In genomic region chr2:20922366-20922765, GRCm38 (mm10) we compare ENCODE assay signal across 26 mouse cellular contexts. TPM values are rescaled to one million over a fixed set of nuclear protein-coding genes. Genes with fewer than 3 reads are reported as not detected.
DNase-seq lines count a peak whose midpoint lies in the region; ATAC-seq lines count a peak whose summit lies in the region.
"Had no signal": no experiment of that assay in that cellular context is flagged by ENCODE, and none has a peak within 500 bp of the region (broad histone marks: within the 10 kb centered on the region; RNA-seq: fewer than 3 reads in every experiment).

No protein-coding gene starts in this region.

- H3K36me3 ChIP-seq in forebrain, embryonic 11.5 days (ENCODE audit: control insufficient read depth, insufficient read depth, low read length), result no peaks in the 10 kb centered on the region
- H3K36me3 ChIP-seq in forebrain, embryonic 16.5 days (ENCODE audit: control insufficient read depth, insufficient read depth), result no peaks in the 10 kb centered on the region
- no peaks in the 10 kb centered on the region for H3K36me3 ChIP-seq in hindbrain, embryonic 12.5 days
- H3K36me3 ChIP-seq in hindbrain, embryonic 13.5 days, result no peaks in the 10 kb centered on the region
- no peaks in the 10 kb centered on the region for H3K36me3 ChIP-seq in forebrain, embryonic 13.5 days (ENCODE audit: poor library complexity, severe bottlenecking)
- H3K36me3 ChIP-seq: heart, embryonic 15.5 days; hindbrain, embryonic 15.5 days; kidney, embryonic 15.5 days; limb, embryonic 12.5 days; liver, embryonic 15.5 days; midbrain, embryonic 10.5 days; neural tube, embryonic 15.5 days had no signal

- H3K4me2 ChIP-seq in forebrain, embryonic 11.5 days (ENCODE audit: low read depth, low read length, severe bottlenecking), result no peak overlapping the region
- no peak overlapping the region for H3K4me2 ChIP-seq in forebrain, embryonic 16.5 days (ENCODE audit: low read length)
- no peak overlapping the region for H3K4me2 ChIP-seq in hindbrain, embryonic 12.5 days (replicated peaks)
- H3K4me2 ChIP-seq in hindbrain, embryonic 13.5 days, result no peak overlapping the region
- no peak overlapping the region for H3K4me2 ChIP-seq in forebrain, embryonic 13.5 days
- H3K4me2 ChIP-seq: heart, embryonic 15.5 days; hindbrain, embryonic 15.5 days; kidney, embryonic 15.5 days; limb, embryonic 12.5 days; liver, embryonic 15.5 days; lung, embryonic 14.5 days; neural tube, embryonic 15.5 days had no signal

- H3K27me3 ChIP-seq in forebrain, embryonic 11.5 days (ENCODE audit: control insufficient read depth, insufficient read depth, low read length), result no peaks in the 10 kb centered on the region
- H3K27me3 ChIP-seq in forebrain, embryonic 16.5 days (replicated peaks; ENCODE audit: control insufficient read depth, insufficient read depth, low read length), result no peaks in the 10 kb centered on the region
- no peaks in the 10 kb centered on the region for H3K27me3 ChIP-seq in hindbrain, embryonic 12.5 days
- no peaks in the 10 kb centered on the region for H3K27me3 ChIP-seq in hindbrain, embryonic 13.5 days
- no peaks in the 10 kb centered on the region for H3K27me3 ChIP-seq in forebrain, embryonic 13.5 days
- H3K27me3 ChIP-seq: heart, embryonic 15.5 days; hindbrain, embryonic 15.5 days; kidney, embryonic 15.5 days; limb, embryonic 12.5 days; liver, embryonic 15.5 days; neural tube, embryonic 15.5 days had no signal

- peaks cover 7% of the 10 kb centered on the region for H3K4me1 ChIP-seq in forebrain, embryonic 11.5 days (replicated peaks; ENCODE audit: control insufficient read depth, insufficient read depth, low read length)
- peaks cover 12% of the 10 kb centered on the region for H3K4me1 ChIP-seq in forebrain, embryonic 16.5 days (replicated peaks; ENCODE audit: control insufficient read depth, insufficient read depth, low read length)
- peaks cover 11% of the 10 kb centered on the region for H3K4me1 ChIP-seq in hindbrain, embryonic 12.5 days
- H3K4me1 ChIP-seq in hindbrain, embryonic 13.5 days (replicated peaks), result peaks cover 22% of the 10 kb centered on the region
- peaks cover 36% of the 10 kb centered on the region for H3K4me1 ChIP-seq in forebrain, embryonic 13.5 days
- H3K4me1 ChIP-seq: limb, embryonic 12.5 days had no signal

- no peak overlapping the region for H3K27ac ChIP-seq in forebrain, embryonic 11.5 days (ENCODE audit: low read depth, low read length)
- H3K27ac ChIP-seq in forebrain, embryonic 16.5 days (ENCODE audit: low read length), result no peak overlapping the region
- 0 out of 2 replicates have a peak overlapping the region, but pooled peaks have one; percentile 25 for H3K27ac ChIP-seq in hindbrain, embryonic 12.5 days
- no peak overlapping the region for H3K27ac ChIP-seq in hindbrain, embryonic 13.5 days
- H3K27ac ChIP-seq in forebrain, embryonic 13.5 days, result peak overlapping the region; percentile 52
- H3K27ac ChIP-seq: gastrocnemius, adult 2 months; heart, embryonic 15.5 days; hindbrain, embryonic 15.5 days; kidney, embryonic 15.5 days; limb, embryonic 12.5 days; liver, embryonic 15.5 days; midbrain, embryonic 10.5 days; neural tube, embryonic 15.5 days had no signal

- 3% methylated on average over 1 of the region's 1 CpGs for WGBS in forebrain, embryonic 11.5 days
- WGBS in forebrain, embryonic 16.5 days, result 3% methylated on average over 1 of the region's 1 CpGs
- WGBS in hindbrain, embryonic 12.5 days, result 0% methylated on average over 1 of the region's 1 CpGs
- WGBS in hindbrain, embryonic 13.5 days, result 3% methylated on average over 1 of the region's 1 CpGs
- 2% methylated on average over 1 of the region's 1 CpGs for WGBS in forebrain, embryonic 13.5 days

- DNase-seq in forebrain, embryonic 11.5 days (ENCODE audit: low spot score), result no peak
- DNase-seq in A20 (ENCODE audit: low read depth, low spot score), result peak; percentile 42
- DNase-seq in lung, postnatal 25 days (ENCODE audit: low spot score), result no peak
- DNase-seq: adrenal gland, postnatal 36 days; cerebellum, adult 2 months; cerebellum, postnatal 25 days; gastrocnemius, adult 2 months; gastrocnemius, postnatal 36 days; kidney, adult 18-20 months; lung, embryonic 14.5 days; lung, postnatal 14 days; retina, postnatal 1 day; right cerebral cortex, postnatal 14 days; thymus, postnatal 4 days had no signal

- no peak overlapping the region for H3K4me3 ChIP-seq in forebrain, embryonic 11.5 days (ENCODE audit: low read depth, low read length)
- no peak overlapping the region for H3K4me3 ChIP-seq in forebrain, embryonic 16.5 days (replicated peaks; ENCODE audit: low read length)
- H3K4me3 ChIP-seq in hindbrain, embryonic 12.5 days, result no peak overlapping the region
- H3K4me3 ChIP-seq in hindbrain, embryonic 13.5 days, result no peak overlapping the region
- H3K4me3 ChIP-seq in forebrain, embryonic 13.5 days, result no peak overlapping the region
- H3K4me3 ChIP-seq: gastrocnemius, adult 2 months; heart, embryonic 15.5 days; hindbrain, embryonic 15.5 days; kidney, embryonic 15.5 days; limb, embryonic 12.5 days; liver, embryonic 15.5 days; midbrain, embryonic 10.5 days; neural tube, embryonic 15.5 days had no signal

- ATAC-seq in forebrain, embryonic 11.5 days (replicated peaks; ENCODE audit: low FRiP score), result peak; percentile 55
- ATAC-seq in forebrain, embryonic 16.5 days, result no peak
- no peak for ATAC-seq in hindbrain, embryonic 12.5 days (ENCODE audit: low FRiP score)
- no peak for ATAC-seq in hindbrain, embryonic 13.5 days (ENCODE audit: low FRiP score)
- peak; percentile 55; the same call in 1 of the 2 replicates for ATAC-seq in forebrain, embryonic 13.5 days
- ATAC-seq: inflammation-experienced regulatory T-cells, adult 6 months had no signal

- peak overlapping the region; percentile 6; the same call in 1 of the 2 replicates for H3K9ac ChIP-seq in forebrain, embryonic 11.5 days (ENCODE audit: low read length)
- H3K9ac ChIP-seq in forebrain, embryonic 16.5 days (replicated peaks; ENCODE audit: low read depth, low read length), result no peak overlapping the region
- H3K9ac ChIP-seq in hindbrain, embryonic 12.5 days, result no peak overlapping the region
- H3K9ac ChIP-seq in hindbrain, embryonic 13.5 days, result no peak overlapping the region
- no peak overlapping the region for H3K9ac ChIP-seq in forebrain, embryonic 13.5 days
- H3K9ac ChIP-seq: heart, embryonic 15.5 days; hindbrain, embryonic 15.5 days; kidney, embryonic 15.5 days; limb, embryonic 12.5 days; liver, embryonic 15.5 days; lung, embryonic 14.5 days; neural tube, embryonic 15.5 days had no signal

- H3K9me3 ChIP-seq in forebrain, embryonic 11.5 days (ENCODE audit: control insufficient read depth, low read length), result no peaks in the 10 kb centered on the region
- H3K9me3 ChIP-seq in forebrain, embryonic 16.5 days (ENCODE audit: control insufficient read depth, low read length), result no peaks in the 10 kb centered on the region
- H3K9me3 ChIP-seq in hindbrain, embryonic 12.5 days (replicated peaks), result no peaks in the 10 kb centered on the region
- no peaks in the 10 kb centered on the region for H3K9me3 ChIP-seq in hindbrain, embryonic 13.5 days
- H3K9me3 ChIP-seq in forebrain, embryonic 13.5 days (replicated peaks), result no peaks in the 10 kb centered on the region
- H3K9me3 ChIP-seq: heart, embryonic 15.5 days; hindbrain, embryonic 15.5 days; kidney, embryonic 15.5 days; limb, embryonic 12.5 days; liver, embryonic 15.5 days; midbrain, embryonic 10.5 days; neural tube, embryonic 15.5 days had no signal

RNA-seq across cellular contexts. Expression of gene Arhgap21, which starts 46.3 kb away (rescaled TPM):
- 56.9 and 61.2 TPM in 2 replicates for polyA plus RNA-seq in forebrain, embryonic 11.5 days (2014; fragmentation: Nextera tagmentation; extraction: Ambion mirVana)
- polyA plus RNA-seq in forebrain, embryonic 16.5 days (2015; fragmentation: Nextera tagmentation; extraction: Ambion mirVana), result 40.2 and 40.9 TPM in 2 replicates
- 64.4 and 66.1 TPM in 2 replicates for polyA plus RNA-seq in hindbrain, embryonic 12.5 days (2016; fragmentation: Nextera tagmentation; extraction: Ambion mirVana)
- 35.6 and 41.1 TPM in 2 replicates for polyA plus RNA-seq in hindbrain, embryonic 13.5 days (2015; fragmentation: Nextera tagmentation; extraction: Ambion mirVana)
- polyA plus RNA-seq in forebrain, embryonic 13.5 days (2015; fragmentation: Nextera tagmentation; extraction: Ambion mirVana), result 37.1 and 38.6 TPM in 2 replicates

Comparison
In these comparisons a context has a peak if more than half of its experiments do, and no peak if none do; other contexts are left out.
1. ATAC-seq: peak in forebrain, embryonic 11.5 days (single experiment) and forebrain, embryonic 13.5 days (single experiment); none in forebrain, embryonic 16.5 days (single experiment), hindbrain, embryonic 12.5 days (single experiment) and hindbrain, embryonic 13.5 days (single experiment).
2. H3K27ac ChIP-seq: peak in hindbrain, embryonic 12.5 days (single experiment) and forebrain, embryonic 13.5 days (single experiment); none in forebrain, embryonic 11.5 days (single experiment), forebrain, embryonic 16.5 days (single experiment) and hindbrain, embryonic 13.5 days (single experiment).